Mouse (Mus musculus) kidney, postnatal 4 days (tissue): ENCODE results near the gene Wdr38.
"Not testable (repeated sequence)": the region's sequence is repeated elsewhere in the genome, so short reads cannot be mapped to it uniquely, and the experiment has no call there.

Experiments used
- DNase-seq, 2 experiments: peaks; one replicate each; pipeline ENCODE4 v3.0.0; 2021; ENCODE audit warnings: mixed read lengths in 2 of 2

Gene Wdr38

GRCm38 (mm10) chr2:38999381-38999780, 2.1 kb downstream of the Wdr38 start:
- DNase-seq: no peak

GRCm38 (mm10) chr2:38999910-39000586, 2.8 kb downstream of the Wdr38 start:
- no peak for DNase-seq

- peak in 1 of 2 experiments; percentile 12 for DNase-seq
Observed at GRCm38 (mm10) chr2:39000587-39000919, 3.3 kb downstream of the Wdr38 start.

GRCm38 (mm10) chr2:39001866-39002265, 4.6 kb downstream of the Wdr38 start:
- peak in 1 of 2 experiments; percentile 15 for DNase-seq

DNA sequence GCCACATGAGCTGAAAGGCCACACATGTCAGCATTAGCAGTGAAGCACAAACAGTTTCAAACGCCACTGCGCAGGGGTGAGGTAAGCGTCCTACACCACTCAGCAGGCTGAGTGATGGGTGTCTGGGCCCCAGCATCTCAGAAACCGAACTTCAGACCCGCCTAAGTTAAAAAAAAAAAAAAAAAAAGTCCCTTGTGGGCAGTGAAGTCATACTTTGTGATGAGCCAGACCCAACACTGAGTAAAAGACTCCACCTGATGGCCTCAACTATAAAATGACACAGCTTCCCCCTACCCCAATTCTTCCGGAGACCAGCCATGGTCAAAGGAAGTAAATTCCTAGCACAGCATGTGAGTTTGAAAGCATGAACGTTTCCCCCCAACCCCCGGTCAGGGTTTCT, 5.8 kb downstream of the Wdr38 start:
- no peak for DNase-seq

GRCm38 (mm10) chr2:39003512-39003911, 6.2 kb downstream of the Wdr38 start:
- no peak for DNase-seq

DNA sequence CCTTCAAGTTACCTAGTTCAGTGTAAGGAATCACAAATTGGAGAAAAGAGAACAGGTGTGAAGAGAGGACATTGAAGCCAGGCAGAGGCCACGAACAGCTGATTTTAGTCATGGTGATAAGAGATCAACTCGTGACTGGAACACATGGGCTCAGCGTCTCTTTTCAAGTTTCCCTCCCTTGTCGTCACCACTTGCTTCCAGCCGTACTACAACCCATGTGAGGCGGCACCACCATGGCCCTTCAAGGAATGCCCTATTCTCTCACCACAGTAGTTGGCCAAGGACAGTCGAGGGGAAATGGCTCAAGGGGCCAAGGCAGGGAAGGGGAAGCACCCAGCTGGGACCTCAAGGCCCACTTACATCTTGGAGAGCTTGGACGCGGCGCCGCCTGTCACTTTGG, 7.1 kb downstream of the Wdr38 start:
- DNase-seq: peak in 1 of 2 experiments; percentile 20

DNA sequence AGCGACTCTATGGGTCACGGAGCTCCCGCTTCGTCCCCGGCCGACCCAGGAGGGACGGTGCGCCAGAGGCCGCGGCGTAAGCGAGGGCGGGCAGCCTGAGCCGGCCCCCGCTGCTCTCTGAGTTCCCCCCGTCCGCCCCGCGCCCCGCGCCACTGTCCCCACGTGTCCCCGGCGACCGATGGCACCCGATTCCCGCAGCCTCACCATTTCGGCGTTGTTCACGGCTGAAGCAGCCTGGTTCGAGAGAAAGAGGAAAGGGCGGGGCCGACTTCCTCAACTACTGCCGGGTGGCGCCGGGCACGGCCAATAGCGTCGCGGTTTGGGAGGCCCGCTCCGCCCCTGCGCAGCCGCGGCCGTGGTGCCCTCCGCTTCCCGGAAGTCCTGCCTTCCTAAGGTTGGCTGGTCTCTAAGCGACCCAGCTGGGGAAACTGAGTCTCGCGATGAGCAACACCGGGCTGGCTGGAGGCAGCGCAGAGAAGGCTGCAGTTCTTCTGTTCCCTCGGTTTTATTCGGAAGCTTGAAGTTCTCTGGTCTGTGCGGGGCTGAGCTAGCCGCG, 7.7 kb downstream of the Wdr38 start, which contains the start of gene Arpc5l:
Arpc5l (plus strand) TSS at position 469 of the 556 bp plus-strand sequence.
- peak; percentile 94 to 96 for DNase-seq

- DNase-seq: peak; percentile 62 to 73
Observed at GRCm38 (mm10) chr2:39005574-39006079, 8.4 kb downstream of the Wdr38 start, which contains the start of gene Rpl35. TSS of gene Rpl35 (minus strand) at chr2:39005624.

DNA sequence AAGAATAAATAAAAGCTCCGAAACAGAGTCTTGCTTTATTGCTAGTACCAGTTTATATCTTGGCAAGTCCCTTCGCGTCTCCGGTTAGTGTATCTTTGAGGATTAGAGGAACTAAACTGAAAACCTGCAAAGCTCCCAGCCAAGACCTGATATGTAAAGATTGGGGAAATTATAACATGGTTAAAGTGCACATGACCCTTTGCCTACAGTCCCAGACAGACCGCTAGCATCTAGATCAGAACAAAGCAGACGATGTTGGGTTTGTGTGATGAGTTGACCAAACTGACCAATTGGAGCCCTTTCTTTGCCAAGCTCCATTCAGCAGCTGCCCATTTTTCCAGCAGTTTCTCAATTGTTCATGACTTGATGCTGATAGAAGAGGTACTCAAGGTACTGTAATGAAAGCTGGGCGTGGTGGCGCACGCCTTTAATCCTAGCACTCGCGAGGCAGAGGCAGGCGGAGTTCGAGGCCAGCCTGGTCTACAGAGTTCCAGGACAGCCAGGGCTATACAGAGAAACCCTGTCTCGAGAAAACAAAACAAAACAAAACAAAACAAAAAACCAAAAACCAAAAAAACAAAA, 9.0 kb downstream of the Wdr38 start:
- no peak for DNase-seq

DNA sequence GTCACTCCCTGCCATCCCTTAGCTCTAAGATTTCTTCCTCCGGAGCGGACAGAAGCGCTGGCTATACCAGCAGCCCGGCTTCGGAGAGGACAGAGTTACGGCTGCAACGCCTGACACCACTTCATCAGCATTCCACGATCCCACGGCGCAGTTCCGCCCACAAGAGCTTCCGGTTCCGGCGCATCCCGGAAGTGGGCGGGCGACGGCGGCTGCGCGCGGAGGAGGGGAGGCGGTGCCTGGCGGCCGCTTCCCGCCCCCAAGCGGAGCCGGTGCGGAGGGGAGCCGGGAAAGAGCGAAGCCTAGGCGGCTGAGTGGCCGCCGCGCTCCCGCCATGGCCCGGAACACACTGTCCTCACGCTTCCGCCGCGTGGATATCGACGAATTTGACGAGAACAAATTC, 10.6 kb downstream of the Wdr38 start:
- DNase-seq: peak; percentile 95 to 97

GRCm38 (mm10) chr2:39008350-39008851, 11.1 kb downstream of the Wdr38 start:
- DNase-seq: no peak

DNA sequence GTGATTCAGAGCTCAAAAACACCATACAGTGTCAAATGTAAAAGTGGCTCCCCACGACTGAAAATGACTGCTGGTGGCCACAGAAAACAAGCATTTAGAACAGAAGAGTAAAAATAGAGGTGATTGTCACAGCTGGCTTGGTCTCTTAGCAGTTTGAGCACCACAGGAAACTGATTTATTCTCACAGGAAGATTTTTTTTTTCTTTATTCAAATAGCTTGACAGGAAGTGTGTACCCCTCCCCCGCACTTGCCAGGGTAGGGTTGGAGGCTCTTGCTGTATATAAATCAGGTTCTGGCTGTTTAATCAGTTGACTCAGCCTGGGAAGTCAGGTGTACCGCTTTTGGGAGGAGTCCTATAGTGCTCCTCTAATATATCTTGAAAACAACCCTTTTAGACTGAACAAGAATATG, 11.7 kb downstream of the Wdr38 start:
- DNase-seq: peak; percentile 70 to 82

DNA sequence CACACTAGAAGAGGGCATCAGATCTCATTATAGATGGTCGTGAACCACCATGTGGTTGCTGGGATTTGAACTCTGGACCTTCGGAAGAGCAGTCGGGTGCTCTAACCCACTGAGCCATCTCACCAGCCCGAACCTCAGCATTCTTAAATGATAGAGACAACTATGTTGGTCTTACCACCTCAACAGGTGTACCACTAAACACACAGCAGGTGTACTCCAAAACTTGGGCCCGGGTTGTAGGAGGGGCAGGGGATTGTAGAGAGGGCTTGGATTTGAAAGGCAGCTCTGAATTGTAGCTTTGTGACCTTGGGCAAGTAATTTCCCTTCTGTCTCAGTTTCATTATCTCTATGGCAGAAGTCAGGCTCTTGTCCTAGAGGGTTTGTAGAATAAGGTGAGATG, 12.9 kb downstream of the Wdr38 start:
- DNase-seq: not testable (repeated sequence)

DNA sequence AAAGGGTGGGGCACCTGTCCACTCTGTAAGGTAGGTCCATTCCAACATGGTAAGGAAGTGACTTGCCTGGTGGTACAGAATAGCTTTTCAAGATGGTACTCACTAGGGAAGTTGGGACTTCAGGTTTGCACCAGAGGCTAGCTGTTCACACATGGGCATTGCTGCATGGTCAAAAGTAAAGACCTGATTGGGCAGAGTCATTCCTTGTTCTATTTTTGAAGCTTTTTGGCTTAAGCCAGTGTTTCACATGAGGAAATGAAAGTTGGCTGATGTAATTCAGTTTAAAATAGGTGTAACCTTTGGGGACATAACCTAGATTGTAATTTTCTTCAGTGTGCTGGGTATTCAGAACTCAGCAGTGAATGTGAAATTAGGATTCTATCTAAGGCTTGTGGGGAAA, 14.0 kb downstream of the Wdr38 start:
- DNase-seq: no peak

DNA sequence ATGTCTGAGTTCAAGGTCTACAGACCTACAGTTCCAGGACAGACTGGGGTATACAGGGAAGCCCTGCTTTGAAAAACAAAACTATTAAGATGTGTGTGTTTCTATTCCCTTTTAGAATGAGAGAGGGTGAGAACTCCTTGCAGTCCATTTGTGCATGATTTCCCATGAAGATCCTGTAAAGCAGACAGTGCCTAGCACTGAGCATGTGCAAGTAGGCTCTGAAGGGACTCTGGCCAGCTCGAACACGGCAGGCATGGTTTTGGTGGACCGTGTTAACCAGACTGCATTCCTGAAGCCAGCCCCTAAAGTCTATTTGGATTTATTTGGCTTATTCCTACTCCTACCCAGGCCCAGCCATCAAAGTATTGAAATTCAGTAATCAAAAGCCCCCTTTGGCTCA, 14.7 kb downstream of the Wdr38 start:
- no peak for DNase-seq

DNA sequence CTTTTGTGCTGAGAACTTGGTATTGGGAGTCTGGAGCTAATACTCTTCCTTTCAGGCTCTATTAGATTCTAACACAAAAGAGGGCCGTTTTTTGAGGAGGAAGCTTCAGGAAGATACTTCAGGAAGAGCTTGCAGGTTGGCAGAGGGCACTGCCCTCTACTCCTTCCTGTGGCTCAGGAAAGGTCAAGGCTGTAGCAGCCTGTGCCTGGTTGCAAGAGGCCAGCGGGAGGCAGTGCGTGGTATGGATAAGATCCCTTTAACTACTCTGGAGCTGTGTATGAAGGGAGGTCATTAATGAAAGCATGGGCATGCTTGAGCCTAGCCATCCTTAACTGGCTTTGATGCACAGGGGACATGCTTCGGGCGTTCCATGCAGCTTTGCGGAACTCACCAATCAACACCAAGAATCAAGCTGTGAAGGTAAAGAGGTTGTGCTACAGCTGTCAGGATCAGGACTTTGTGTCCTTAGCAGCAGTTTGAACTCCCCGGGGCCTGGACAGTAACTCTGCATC, 15.5 kb downstream of the Wdr38 start:
- DNase-seq: no peak

- DNase-seq: no peak
Observed at GRCm38 (mm10) chr2:39016581-39016980, 19.3 kb downstream of the Wdr38 start.

DNA sequence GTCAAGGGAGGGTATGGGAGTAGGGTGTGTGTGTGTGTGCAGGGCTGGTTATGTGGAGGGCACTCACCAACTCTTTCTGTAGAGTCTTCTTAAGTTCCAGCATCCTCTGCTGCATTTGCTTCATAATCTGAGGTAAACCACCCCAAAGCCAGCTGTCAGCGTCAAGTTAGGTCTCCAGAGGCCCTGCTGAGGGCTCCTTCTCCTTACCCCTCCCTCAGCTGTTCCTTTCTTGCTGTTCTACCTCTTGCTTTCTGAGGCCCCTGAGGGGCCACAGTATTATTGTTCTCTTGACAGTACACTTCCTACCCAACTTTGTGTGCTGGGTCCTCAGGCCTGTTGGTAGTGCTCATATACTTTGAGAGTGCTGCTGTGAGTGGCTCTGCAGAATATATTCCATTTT, 22.7 kb downstream of the Wdr38 start:
- DNase-seq: no peak

DNA sequence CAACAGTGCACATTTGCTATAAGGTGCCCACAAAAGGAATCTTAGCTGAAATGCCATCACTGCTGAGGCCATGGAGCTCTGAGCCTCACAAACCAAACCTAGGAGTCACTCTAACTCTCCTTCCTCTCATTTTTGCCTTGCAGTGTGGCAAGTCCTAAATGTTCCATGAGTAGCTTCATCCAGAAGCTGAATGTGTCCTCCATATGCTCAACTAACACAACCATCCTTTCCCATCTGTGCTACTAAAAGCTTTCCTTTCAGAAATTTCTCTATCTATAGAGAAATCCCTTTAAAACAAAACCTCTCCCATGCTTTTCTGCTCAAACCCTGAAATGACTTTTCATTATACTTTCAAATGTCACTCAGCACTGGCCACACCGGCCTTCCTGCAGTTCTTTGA, 34.3 kb downstream of the Wdr38 start:
- no peak for DNase-seq

DNA sequence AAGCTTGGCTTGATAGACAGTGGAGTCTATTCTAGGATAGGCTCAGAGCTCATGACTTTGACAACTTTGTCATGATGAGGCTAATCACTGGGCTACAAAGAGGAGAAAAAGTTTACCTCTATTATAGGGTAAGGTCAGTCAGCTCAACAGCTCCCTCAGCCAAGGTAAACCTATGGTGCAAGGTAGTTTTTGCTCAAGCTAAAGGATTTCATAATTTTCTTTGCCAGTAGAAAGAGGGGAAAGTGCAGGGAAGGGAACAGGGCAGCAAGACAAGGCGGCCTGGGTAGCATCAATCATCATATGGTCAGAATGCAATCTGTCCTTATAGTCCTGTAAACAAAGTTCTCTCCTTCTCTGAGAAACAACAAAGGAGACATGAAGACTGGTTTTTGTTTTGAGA, 42.9 kb downstream of the Wdr38 start:
- no peak for DNase-seq

DNA sequence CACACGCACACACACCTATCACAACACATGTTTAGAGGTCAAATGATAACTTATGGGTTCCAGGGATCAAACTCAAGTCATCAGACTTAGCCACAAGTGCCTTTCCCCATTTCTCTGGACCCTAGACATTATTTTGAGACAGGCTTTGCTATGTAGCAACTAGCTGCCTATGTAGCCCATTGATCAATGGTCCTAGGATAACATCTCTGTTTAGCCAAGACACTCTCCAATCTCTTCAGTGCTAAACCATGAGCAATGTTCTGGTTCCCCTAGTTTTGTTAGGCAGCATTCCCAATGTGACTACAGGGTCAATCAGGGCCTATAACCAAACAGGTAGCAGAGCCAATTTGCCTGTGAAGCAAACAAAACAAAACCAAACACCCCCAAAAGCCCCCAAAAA, 51.2 kb downstream of the Wdr38 start:
- no peak for DNase-seq
